Mouse (Mus musculus) layer of hippocampus, adult 2 months (tissue): ENCODE measurements around the gene Esr2. TPM values are rescaled to one million over a fixed set of nuclear protein-coding genes. Genes with fewer than 3 reads are reported as not detected.

Source experiments
- DNase-seq, 2 experiments: peaks; one replicate each; pipeline ENCODE4 v3.0.0; 2022; ENCODE audit warnings: low spot score in 2 of 2
- H3K27ac ChIP-seq: fragments of 200-600 bp; 2 replicates; pipeline ENCODE4 v1.8.1; 2022
- H3K4me3 ChIP-seq: fragments of 200-600 bp; 2 replicates; pipeline ENCODE4 v1.8.1; 2022; ENCODE audit warnings: mild to moderate bottlenecking
- CTCF ChIP-seq: fragments of 200-600 bp; conservative IDR thresholded peaks from 2 replicates; pipeline ENCODE4 v1.8.1; 2022; ENCODE audit warnings: antibody characterized with exemption, mild to moderate bottlenecking, moderate library complexity
- total RNA-seq, 2 experiments: library from RNA; stranded (reverse); gene quantifications; 2 replicates each; pipeline ENCODE4 v1.2.3; 2021

The Esr2 gene
- total RNA-seq, 2 experiments from 2014 or later = 0.23 TPM; not detected in 1

GRCm38 (mm10) chr12:76130281-76130680 lies 46.8 kb downstream of the Esr2 start:
- H3K4me3 ChIP-seq = no peak overlapping the region
- H3K27ac ChIP-seq = no peak overlapping the region
- peak; percentile 72 for TF ChIP-seq CTCF
- no peak for DNase-seq

- no peak for TF ChIP-seq CTCF
- Histone ChIP-seq H3K4me3 (no peak overlapping the region), H3K27ac (no peak overlapping the region)
- no peak for DNase-seq
These were observed 48.2 kb downstream of the Esr2 start for GRCm38 (mm10) chr12:76128831-76129230.

- Histone ChIP-seq H3K4me3 (no peak overlapping the region), H3K27ac (no peak overlapping the region)
- no peak for DNase-seq
- no peak for TF ChIP-seq CTCF
These were observed 48.8 kb downstream of the Esr2 start for GRCm38 (mm10) chr12:76128306-76128705.

GRCm38 (mm10) chr12:76123223-76123622 lies 53.8 kb downstream of the Esr2 start:
- H3K27ac ChIP-seq = no peak overlapping the region
- no peak for DNase-seq
- TF ChIP-seq CTCF = no peak

GRCm38 (mm10) chr12:76117632-76118153 lies 59.4 kb downstream of the Esr2 start:
- H3K27ac ChIP-seq = no peak overlapping the region
- no peak for DNase-seq
- TF ChIP-seq CTCF = no peak
- H3K4me3 ChIP-seq = no peak overlapping the region

More at GRCm38 (mm10) chr12:76123223-76123622, 53.8 kb downstream of the Esr2 start:
- H3K4me3 ChIP-seq = no peak overlapping the region

GRCm38 (mm10) chr12:76116577-76116976 lies 60.5 kb downstream of the Esr2 start:
- no peak for DNase-seq
- Histone ChIP-seq H3K4me3 (no peak overlapping the region), H3K27ac (no peak overlapping the region)
- TF ChIP-seq CTCF = no peak

- no peak overlapping the region for H3K4me3 ChIP-seq
- no peak for DNase-seq
- no peak for TF ChIP-seq CTCF
- no peak overlapping the region for H3K27ac ChIP-seq
These were observed 66.0 kb downstream of the Esr2 start for GRCm38 (mm10) chr12:76111046-76111445.

GRCm38 (mm10) chr12:76109646-76110405 lies 67.2 kb downstream of the Esr2 start:
- Histone ChIP-seq H3K4me3 (no peak overlapping the region), H3K27ac (no peak overlapping the region)
- no peak for DNase-seq
- TF ChIP-seq CTCF = no peak

GRCm38 (mm10) chr12:76104596-76105351 lies 72.3 kb downstream of the Esr2 start:
- no peak for DNase-seq
- Histone ChIP-seq H3K27ac (no peak overlapping the region), H3K4me3 (no peak overlapping the region)
- no peak for TF ChIP-seq CTCF

- H3K27ac ChIP-seq = no peak overlapping the region
- peak; percentile 28 for DNase-seq
- no peak for TF ChIP-seq CTCF
- H3K4me3 ChIP-seq = no peak overlapping the region
These were observed 74.4 kb downstream of the Esr2 start for GRCm38 (mm10) chr12:76102621-76103020.

GRCm38 (mm10) chr12:76095117-76096035 lies 81.7 kb downstream of the Esr2 start:
- H3K27ac ChIP-seq = 0 out of 2 replicates have a peak overlapping the region, but pooled peaks have one; percentile 5
- H3K4me3 ChIP-seq = no peak overlapping the region
- TF ChIP-seq CTCF = no peak
- no peak for DNase-seq

- TF ChIP-seq CTCF = no peak
- no peak overlapping the region for H3K27ac ChIP-seq
- DNase-seq = no peak
These were observed 83.2 kb downstream of the Esr2 start for GRCm38 (mm10) chr12:76093613-76094588.

More at GRCm38 (mm10) chr12:76093613-76094588, 83.2 kb downstream of the Esr2 start:
- no peak overlapping the region for H3K4me3 ChIP-seq
